Mouse (Mus musculus) liver, adult 2 months (tissue): ENCODE results near the gene Shroom3.

ENCODE experiments used
- CTCF ChIP-seq: fragments of 200-500 bp; IDR thresholded peaks from 2 replicates; pipeline ENCODE4 v1.5.1; 2011; ENCODE audit warnings: low read depth, low read length, control low read depth
- POLR2A ChIP-seq: fragments of 200-500 bp; IDR thresholded peaks from 2 replicates; pipeline ENCODE4 v1.6.1; 2011; ENCODE audit warnings: low read length, control low read depth; ENCODE audit not compliant: insufficient read depth; ENCODE audit errors: extremely low read depth

DNA sequence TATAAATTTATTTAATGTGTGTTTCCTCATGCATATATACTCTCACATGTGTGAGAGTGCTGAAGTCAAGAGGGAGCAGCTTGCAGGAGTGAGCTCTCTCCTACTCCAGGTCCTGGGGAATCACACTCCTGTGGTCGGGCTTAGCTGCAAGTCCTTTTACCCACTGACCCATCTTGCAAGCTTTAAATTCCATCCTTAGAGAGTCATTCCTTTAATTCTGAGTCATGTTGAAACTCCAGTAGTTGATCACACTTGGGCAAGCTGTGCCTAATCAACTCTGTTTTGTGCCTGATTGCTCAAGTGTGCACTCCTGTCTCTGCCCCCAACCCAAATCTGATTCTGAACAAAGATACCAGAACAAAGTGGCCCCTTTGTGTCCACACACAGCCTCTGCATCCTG is 301.5 kb downstream of the Shroom3 start:
- no peak for TF ChIP-seq CTCF
- TF ChIP-seq POLR2A: no peak
